Mouse (Mus musculus) G1E (cell line): ENCODE data around the gene Rps27a.

ENCODE experiments used
- CTCF ChIP-seq: IDR thresholded peaks from 2 replicates; pipeline ENCODE4 v1.5.1; 2012; ENCODE audit warnings: low read depth, low read length, inconsistent platforms, mixed read lengths
- GATA1 ChIP-seq: IDR thresholded peaks from 2 replicates; pipeline ENCODE4 v1.6.1; 2012; ENCODE audit warnings: borderline replicate concordance, low read length, inconsistent platforms, mixed read lengths
- GATA2 ChIP-seq: IDR thresholded peaks from 2 replicates; pipeline ENCODE4 v1.6.1; 2012; ENCODE audit warnings: low read depth, low read length, inconsistent platforms, borderline replicate concordance
- POLR2AphosphoS5 ChIP-seq: IDR thresholded peaks from 2 replicates; pipeline ENCODE4 v1.6.1; 2012; ENCODE audit warnings: low read depth, low read length, inconsistent platforms; ENCODE audit not compliant: insufficient replicate concordance
- TAL1 ChIP-seq: conservative IDR thresholded peaks from 2 replicates; pipeline ENCODE4 v1.6.1; 2012; ENCODE audit warnings: low read depth, low read length, inconsistent platforms, mixed read lengths

GRCm38 (mm10) chr11:29560452-29560851 is 12.5 kb upstream of the Rps27a start:
- no peak for TF ChIP-seq GATA1
- no peak for TF ChIP-seq CTCF
- no peak for TF ChIP-seq POLR2AphosphoS5
- no peak for TF ChIP-seq TAL1
- TF ChIP-seq GATA2: no peak
